Mouse (Mus musculus): ENCODE results near the gene Trafd1. TPM values are rescaled to one million over a fixed set of nuclear protein-coding genes. Genes with fewer than 3 reads are reported as not detected.
"Not testable (repeated sequence)": the region's sequence is repeated elsewhere in the genome, so short reads cannot be mapped to it uniquely, and the experiment has no call there.

The Trafd1 gene
- total RNA-seq, 4 experiments from 2014 or later = 72.9 to 87.1 (median 73.8) TPM

GRCm38 (mm10) chr5:121331731-121332130, 53.7 kb downstream of the Trafd1 start:
- no peak for DNase-seq (ENCODE audit: low spot score in 2 of 2)

- DNase-seq (ENCODE audit: low spot score in 2 of 2) = not testable (repeated sequence)
These were observed 55.1 kb downstream of the Trafd1 start for GRCm38 (mm10) chr5:121330154-121330816.

GRCm38 (mm10) chr5:121329333-121330058, 55.9 kb downstream of the Trafd1 start:
- no peak for DNase-seq (ENCODE audit: low spot score in 2 of 2)

GRCm38 (mm10) chr5:121326079-121326805, 59.2 kb downstream of the Trafd1 start:
- DNase-seq (ENCODE audit: low spot score in 2 of 2) = no peak

Other genes with a start within 250 kb of the Trafd1 start
- 100 to 1,000 TPM; 106 to 113 (median 109) TPM for gene Ptpn11, start 194.2 kb downstream of the Trafd1 start, total RNA-seq (2022)
- 100 to 1,000 TPM; 495 to 632 (median 565) TPM for gene Rpl6, start 181.2 kb downstream of the Trafd1 start, total RNA-seq (2022)
- 100 to 1,000 TPM; 142 to 182 (median 164) TPM for gene Hectd4, start 165.4 kb downstream of the Trafd1 start, total RNA-seq (2022)
- gene Naa25, start 12.3 kb upstream of the Trafd1 start, total RNA-seq (2022) = 10 to 100 TPM; 34.7 to 41.3 (median 36.6) TPM
- 10 to 100 TPM in 1 of 4 experiments, 1 to 10 TPM in 3; 6.6 to 10.1 (median 7.8) TPM for gene Tmem116, start 66.3 kb upstream of the Trafd1 start, total RNA-seq (2022)
- 100 to 1,000 TPM; 116 to 148 (median 130) TPM for gene Erp29, start 66.9 kb upstream of the Trafd1 start, total RNA-seq (2022)
- not detected for gene Adam1b, start 117.8 kb upstream of the Trafd1 start, total RNA-seq (2022)
- gene Adam1a, start 159.8 kb upstream of the Trafd1 start, total RNA-seq (2022) = 10 to 100 TPM in 3 of 4 experiments, 1 to 10 TPM in 1; 8.7 to 12.4 (median 11.5) TPM
- gene Gm42878, start 159.8 kb upstream of the Trafd1 start, total RNA-seq (2022) = not detected
- 10 to 100 TPM; 66.6 to 79.0 (median 74.5) TPM for gene Mapkapk5, start 160.3 kb upstream of the Trafd1 start, total RNA-seq (2022)
- 100 to 1,000 TPM; 131 to 154 (median 140) TPM for gene Aldh2, start 208.2 kb upstream of the Trafd1 start, total RNA-seq (2022)
- 1 to 10 TPM; 6.4 to 8.2 (median 6.7) TPM for gene Acad12, start 233.3 kb upstream of the Trafd1 start, total RNA-seq (2022)